Mouse (Mus musculus) G1E (cell line): ENCODE measurements around the gene Eif2a.

ENCODE experiments used
- CTCF ChIP-seq: IDR thresholded peaks from 2 replicates; pipeline ENCODE4 v1.5.1; 2012; ENCODE audit warnings: low read depth, low read length, inconsistent platforms, mixed read lengths
- GATA1 ChIP-seq: IDR thresholded peaks from 2 replicates; pipeline ENCODE4 v1.6.1; 2012; ENCODE audit warnings: borderline replicate concordance, low read length, inconsistent platforms, mixed read lengths
- GATA2 ChIP-seq: IDR thresholded peaks from 2 replicates; pipeline ENCODE4 v1.6.1; 2012; ENCODE audit warnings: low read depth, low read length, inconsistent platforms, borderline replicate concordance
- POLR2AphosphoS5 ChIP-seq: IDR thresholded peaks from 2 replicates; pipeline ENCODE4 v1.6.1; 2012; ENCODE audit warnings: low read depth, low read length, inconsistent platforms; ENCODE audit not compliant: insufficient replicate concordance

- TF ChIP-seq CTCF (0 out of 2 replicates have a peak, but pooled peaks have one; percentile 19), GATA2 (no peak), GATA1 (no peak), POLR2AphosphoS5 (no peak)
These were observed 37.4 kb upstream of the Eif2a start for GRCm38 (mm10) chr3:58487999-58488775.
